Mouse (Mus musculus): ENCODE results near the gene Klhl22.

Gene Klhl22

GRCm38 (mm10) chr16:17802456-17802838 lies 43.0 kb downstream of the Klhl22 start:
- DNase-seq (ENCODE audit: low spot score in 2 of 2): no peak

DNA sequence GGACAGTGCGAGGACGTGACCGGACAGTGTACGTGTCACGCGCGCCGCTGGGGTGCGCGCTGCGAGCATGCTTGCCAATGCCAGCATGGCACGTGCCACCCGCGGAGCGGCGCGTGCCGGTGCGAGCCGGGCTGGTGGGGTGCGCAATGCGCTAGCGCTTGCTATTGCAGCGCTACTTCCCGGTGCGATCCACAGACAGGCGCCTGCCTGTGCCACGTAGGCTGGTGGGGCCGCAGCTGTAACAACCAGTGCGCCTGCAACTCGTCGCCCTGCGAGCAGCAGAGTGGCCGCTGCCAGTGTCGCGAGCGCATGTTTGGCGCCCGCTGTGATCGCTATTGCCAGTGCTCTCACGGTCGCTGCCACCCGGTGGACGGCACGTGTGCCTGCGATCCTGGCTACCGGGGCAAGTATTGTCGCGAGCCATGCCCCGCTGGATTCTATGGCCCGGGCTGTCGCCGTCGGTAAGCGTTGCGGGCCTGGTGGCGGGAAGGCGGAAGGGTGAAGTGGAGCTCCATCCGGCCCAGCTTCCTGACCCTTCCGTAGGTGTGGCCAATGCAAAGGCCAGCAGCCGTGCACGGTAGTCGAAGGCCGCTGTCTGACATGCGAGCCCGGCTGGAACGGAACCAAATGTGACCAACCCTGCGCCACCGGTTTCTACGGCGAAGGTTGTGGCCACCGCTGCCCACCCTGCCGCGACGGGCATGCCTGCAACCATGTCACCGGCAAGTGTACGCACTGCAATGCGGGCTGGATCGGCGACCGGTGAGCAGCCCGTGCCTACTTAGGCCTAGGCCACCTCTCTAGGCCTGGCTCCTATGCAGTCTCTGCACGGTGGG lies 43.6 kb downstream of the Klhl22 start:
- DNase-seq (ENCODE audit: low spot score in 2 of 2): peak in 1 of 2 experiments; percentile 52

DNA sequence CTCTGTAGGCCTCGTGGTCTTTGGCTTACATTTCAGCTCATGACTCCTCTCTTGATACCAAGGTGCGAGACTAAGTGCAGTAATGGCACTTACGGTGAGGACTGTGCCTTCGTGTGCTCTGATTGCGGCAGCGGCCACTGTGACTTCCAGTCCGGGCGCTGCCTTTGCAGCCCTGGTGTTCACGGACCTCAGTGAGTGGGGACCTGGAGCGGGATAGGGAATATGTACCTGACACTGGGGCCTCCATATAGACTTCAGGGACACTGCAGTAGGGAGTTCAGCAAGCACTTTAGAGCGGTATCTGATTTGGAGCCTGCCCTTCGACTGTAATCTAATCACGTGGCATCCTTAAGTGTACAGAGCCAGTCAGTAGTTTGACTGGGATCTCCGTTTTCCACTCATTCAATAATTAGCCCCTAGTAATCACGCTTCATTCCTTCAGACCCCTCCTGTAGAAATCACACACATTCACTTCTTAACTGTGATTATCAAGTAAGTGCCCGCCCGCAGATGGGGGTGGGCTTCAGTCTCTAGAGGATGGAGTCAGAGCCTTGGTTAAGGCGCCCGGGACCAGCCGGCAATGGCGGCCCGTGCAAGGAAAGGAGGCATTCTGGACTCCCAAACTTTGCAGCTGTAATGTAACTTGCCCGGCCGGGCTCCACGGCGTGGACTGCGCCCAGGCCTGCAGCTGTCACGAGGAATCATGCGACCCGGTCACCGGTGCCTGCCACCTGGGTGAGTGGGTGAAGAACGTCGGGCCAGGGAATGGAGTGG lies 44.4 kb downstream of the Klhl22 start:
- no peak for DNase-seq (ENCODE audit: low spot score in 2 of 2)

- peak in 1 of 2 experiments; percentile 39 for DNase-seq (ENCODE audit: low spot score in 2 of 2)
Measured at GRCm38 (mm10) chr16:17804449-17804912, 45.1 kb downstream of the Klhl22 start.

DNA sequence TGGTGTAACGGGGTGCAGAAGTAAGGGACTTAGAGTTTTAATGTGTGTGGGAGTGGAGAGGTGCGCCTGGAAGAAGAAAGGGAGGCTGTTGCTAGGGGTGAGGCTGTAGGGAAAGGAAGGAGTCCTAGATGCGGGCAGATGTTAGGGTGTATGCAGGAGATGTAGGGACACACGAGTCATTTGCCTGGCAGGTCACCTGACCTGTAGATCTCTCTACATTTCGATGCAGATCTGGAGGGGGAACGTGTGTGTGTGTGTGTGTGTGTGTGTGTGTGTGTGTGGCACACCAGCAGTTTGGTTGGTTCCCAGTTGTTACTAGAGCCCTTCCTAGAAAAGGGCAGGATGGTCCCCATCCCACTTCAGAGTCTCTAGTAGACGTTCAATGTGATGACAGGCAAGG lies 45.6 kb downstream of the Klhl22 start:
- DNase-seq (ENCODE audit: low spot score in 2 of 2): no peak

DNA sequence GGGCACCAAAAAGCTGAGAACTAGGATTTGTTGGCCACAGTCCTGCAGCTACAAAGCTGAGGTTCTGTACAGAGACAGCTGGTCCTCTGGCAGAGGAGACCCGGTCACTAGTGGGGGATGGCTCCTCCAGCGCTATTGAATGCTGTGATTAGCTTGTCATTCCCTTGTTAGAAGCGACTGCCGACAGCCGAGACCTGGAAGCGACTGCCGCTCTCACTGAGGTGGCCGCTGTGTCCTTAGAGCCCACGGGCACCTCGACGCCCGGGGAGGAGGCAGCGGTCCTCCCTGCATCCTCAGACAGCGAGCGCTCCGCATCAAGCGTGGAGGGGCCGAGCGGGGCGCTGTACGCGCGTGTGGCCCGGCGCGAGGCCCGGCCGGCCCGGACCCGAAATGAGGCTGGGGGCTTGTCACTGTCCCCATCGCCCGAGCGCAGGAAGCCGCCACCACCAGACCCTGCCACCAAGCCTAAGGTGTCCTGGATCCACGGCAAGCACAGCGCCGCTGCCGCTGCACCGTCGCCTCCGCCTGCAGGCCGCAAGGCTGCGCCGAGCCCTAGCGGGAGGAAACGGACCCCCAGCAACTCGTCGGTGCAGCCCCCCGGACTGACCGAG lies 47.3 kb downstream of the Klhl22 start:
- DNase-seq (ENCODE audit: low spot score in 2 of 2): no peak

GRCm38 (mm10) chr16:17807192-17808009 lies 48.0 kb downstream of the Klhl22 start:
- DNase-seq (ENCODE audit: low spot score in 2 of 2): peak; percentile 59 to 63

DNA sequence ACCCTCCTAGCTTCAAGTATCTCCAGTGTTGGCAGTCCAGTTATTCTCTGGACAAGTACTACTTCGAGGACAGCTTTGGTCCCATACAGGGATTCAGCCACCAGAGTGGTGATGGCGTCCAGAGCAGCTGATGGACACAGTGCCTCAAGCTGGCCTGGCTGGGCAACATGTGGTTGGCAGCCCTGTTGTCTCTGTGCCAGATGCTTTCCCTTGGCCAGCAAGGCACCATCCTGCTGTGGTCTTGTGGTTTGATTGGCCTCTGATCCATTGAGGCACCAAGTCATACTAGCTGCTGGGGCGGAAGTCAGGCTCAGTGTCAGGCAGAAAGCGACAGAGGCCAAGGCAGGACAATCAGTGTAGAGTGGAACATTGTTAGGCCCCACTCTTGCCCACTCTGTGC lies 49.7 kb downstream of the Klhl22 start:
- no peak for DNase-seq (ENCODE audit: low spot score in 2 of 2)

GRCm38 (mm10) chr16:17809711-17810110 lies 50.3 kb downstream of the Klhl22 start:
- no peak for DNase-seq (ENCODE audit: low spot score in 2 of 2)

DNA sequence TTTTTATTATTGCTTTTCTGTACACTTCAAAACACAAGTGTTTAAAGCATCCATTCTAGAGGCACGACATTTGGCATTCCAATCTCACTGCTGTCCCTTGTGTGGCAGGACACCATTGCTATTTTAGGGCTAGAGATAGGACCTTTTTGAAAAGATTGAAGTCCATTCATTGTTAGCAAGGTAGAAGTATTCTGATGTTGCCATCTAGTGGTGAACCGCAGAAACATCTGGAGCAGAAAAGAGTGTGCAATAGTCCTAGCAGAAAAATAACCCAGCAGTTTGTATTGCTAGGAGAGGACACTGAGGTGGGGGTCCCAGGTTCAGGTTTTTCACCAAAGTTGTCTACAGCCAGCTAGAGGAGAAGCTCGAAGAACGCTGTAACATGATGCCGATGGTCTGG lies 52.7 kb downstream of the Klhl22 start:
- no peak for DNase-seq (ENCODE audit: low spot score in 2 of 2)

- DNase-seq (ENCODE audit: low spot score in 2 of 2): no peak
Measured at GRCm38 (mm10) chr16:17813173-17813572, 53.8 kb downstream of the Klhl22 start.

DNA sequence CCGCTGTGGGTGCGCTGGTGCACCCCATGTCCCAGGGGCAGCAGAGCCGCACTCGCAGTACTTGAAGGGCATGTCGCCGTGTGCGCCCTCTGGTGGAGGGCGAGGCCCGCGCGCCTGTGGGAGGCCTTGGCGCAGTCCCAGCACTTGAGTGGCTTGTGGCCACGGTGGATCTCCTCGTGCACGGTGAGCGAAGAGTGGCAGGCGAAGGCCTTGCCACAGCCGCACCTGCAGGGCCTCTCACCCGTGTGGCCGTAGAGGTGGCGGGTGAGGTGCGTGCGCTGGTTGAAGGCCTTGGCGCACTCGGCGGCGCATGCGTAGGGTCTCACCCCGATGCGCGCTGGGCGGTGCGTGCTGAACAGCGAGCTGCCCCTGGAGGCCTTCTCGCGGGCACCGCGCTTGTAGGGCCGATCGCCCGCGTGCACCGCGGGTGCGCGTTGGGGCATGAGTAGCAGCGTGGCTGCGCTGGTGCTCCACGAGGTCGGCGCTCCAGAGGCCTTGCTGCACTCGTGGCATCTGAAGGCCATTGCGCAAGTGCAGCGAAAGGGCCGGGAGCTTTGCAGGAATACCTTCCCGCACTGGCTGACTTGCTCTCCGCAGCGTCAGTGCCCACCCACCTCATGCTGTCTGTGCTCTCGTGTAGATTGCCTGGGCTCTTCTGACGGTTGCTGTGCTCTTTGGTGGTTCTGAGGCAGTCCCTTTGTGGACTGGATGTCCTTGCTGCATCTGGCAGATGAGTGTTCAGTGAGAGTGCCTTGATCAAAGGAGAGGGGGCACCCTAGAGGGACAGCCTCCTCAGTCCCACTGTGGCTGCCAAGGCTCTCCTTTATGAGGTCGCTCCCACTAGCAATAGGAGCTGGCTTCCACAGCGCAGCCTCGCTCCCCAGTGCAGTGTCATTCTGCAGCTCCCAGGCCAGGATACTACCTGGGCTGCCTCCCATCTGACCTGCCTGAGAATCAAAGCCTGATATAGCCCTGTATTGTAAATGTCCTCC lies 56.3 kb downstream of the Klhl22 start:
- peak in 1 of 2 experiments; percentile 58 for DNase-seq (ENCODE audit: low spot score in 2 of 2)

- DNase-seq (ENCODE audit: low spot score in 2 of 2): no peak
Measured at GRCm38 (mm10) chr16:17816528-17816927, 57.1 kb downstream of the Klhl22 start.

DNA sequence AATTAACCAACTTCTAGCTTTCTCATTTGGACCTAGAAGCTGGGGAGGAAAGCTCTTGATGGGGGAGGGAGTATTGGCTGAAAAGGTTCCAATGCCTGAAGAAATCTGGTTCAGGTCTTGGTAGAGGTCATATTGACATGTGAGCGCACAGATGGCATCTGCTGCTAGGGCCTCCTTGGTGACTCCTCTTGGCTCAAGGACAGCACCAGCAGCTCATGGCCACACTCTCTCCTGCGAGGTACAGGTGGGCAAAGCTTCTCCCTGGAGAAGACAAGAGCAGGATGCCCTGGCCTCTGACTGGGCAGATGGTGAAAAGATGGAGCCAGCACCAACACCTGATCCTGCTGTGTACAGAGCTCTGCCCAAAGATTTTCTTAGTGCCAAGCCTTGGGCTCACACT lies 67.1 kb downstream of the Klhl22 start:
- DNase-seq (ENCODE audit: low spot score in 2 of 2): no peak

- DNase-seq (ENCODE audit: low spot score in 2 of 2): no peak
Measured at GRCm38 (mm10) chr16:17828229-17828628, 68.8 kb downstream of the Klhl22 start.

GRCm38 (mm10) chr16:17828867-17829266 lies 69.4 kb downstream of the Klhl22 start:
- DNase-seq (ENCODE audit: low spot score in 2 of 2): no peak

DNA sequence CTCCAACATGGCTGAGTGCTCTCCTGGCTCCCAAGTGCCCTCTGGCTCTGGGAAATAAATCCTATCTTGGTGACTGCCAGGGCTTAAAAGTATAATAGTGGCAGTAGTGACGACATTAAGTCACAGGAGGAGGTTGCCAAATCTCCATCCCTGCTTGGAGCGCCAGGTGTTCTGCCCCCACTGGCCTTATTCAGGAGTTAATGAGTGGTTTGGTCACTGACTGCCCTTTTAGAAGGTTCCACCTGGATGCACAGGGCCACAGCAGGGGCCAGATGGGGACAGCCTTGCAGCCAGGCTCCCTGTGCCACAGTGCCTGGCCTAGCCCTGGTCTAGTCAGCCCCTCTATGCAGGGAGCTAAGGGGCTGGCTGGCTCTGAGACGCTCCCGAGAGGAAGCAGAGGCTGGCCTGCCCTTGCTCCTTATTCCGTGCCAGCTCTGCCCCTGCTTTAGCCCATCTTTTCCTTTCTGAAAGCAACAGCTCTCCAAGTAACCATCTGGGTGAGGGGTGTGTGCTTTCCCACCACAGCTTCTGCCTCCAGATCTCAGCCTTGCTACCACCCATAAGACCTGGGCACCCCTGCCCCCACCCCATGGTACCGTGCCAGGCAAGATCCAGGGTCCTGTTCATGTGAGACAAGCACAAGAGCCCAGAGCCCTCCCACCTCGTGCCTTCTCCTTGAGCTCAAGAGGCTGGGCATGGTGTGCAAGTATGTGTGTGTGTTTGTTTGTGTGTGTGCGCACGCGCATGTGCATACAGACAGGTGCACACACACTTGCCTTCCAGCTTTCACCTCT lies 71.2 kb downstream of the Klhl22 start:
- DNase-seq (ENCODE audit: low spot score in 2 of 2): no peak

- no peak for DNase-seq (ENCODE audit: low spot score in 2 of 2)
Measured at GRCm38 (mm10) chr16:17831781-17832180, 72.4 kb downstream of the Klhl22 start.

DNA sequence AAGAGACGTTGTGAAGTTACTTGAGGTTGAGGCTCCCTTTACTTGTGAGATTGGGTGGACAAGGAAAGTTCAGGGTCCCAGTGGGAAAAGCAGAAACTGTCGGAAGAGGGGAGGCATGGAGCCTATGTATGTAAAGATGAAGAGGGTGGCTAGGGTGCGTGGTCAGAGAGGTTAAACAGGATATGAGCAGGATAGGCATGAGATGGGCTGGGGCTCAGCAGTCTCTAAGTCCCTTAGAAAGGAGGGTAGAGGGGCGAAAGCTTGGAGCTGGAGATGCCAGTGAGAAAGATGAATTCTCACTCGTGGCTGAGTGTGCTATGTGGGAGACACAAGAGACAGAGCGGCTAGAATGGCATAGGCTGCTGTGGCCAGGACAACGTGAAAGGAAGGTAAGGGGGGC lies 73.4 kb downstream of the Klhl22 start, which contains the start of gene B830017H08Rik:
Gene B830017H08Rik (plus strand): TSS at position 301 of the 400 bp plus-strand sequence.
- no peak for DNase-seq (ENCODE audit: low spot score in 2 of 2)
